Mouse (Mus musculus): ENCODE data around the gene Slc1a6. TPM values are rescaled to one million over a fixed set of nuclear protein-coding genes. Genes with fewer than 3 reads are reported as not detected.

Slc1a6 gene
- total RNA-seq, 1 experiment from 2014 or later, result not detected

Other genes with a start within 250 kb of the Slc1a6 start
- gene Ilvbl, start 206.2 kb upstream of the Slc1a6 start, total RNA-seq (2017), result 11.9 and 20.5 TPM in 2 replicates
- gene Syde1, start 188.5 kb upstream of the Slc1a6 start, total RNA-seq (2017), result 0.58 and 1.5 TPM in 2 replicates
- not detected in 2 replicates for gene Olfr1357, start 162.4 kb upstream of the Slc1a6 start, total RNA-seq (2017)
- gene Casp14, start 62.2 kb upstream of the Slc1a6 start, total RNA-seq (2017), result not detected in 2 replicates
- gene Ccdc105, start 27.4 kb upstream of the Slc1a6 start, total RNA-seq (2017), result not detected in 2 replicates
- not detected in 2 replicates for gene Olfr1356, start 71.7 kb downstream of the Slc1a6 start, total RNA-seq (2017)
- gene Olfr1355, start 95.0 kb downstream of the Slc1a6 start, total RNA-seq (2017), result not detected in 2 replicates
- not detected in 2 replicates for gene Olfr1354, start 132.7 kb downstream of the Slc1a6 start, total RNA-seq (2017)
- gene Olfr8, start 170.1 kb downstream of the Slc1a6 start, total RNA-seq (2017), result not detected in 2 replicates
- gene Olfr1353, start 182.8 kb downstream of the Slc1a6 start, total RNA-seq (2017), result not detected in 2 replicates
- gene Olfr1352, start 200.6 kb downstream of the Slc1a6 start, total RNA-seq (2017), result not detected in 2 replicates
- not detected in 2 replicates for gene Olfr1351, start 232.0 kb downstream of the Slc1a6 start, total RNA-seq (2017)
- gene Olfr57, start 248.2 kb downstream of the Slc1a6 start, total RNA-seq (2017), result not detected in 2 replicates